Comparison of ENCODE assay signal across 9 mouse cellular contexts in the genomic region with DNA sequence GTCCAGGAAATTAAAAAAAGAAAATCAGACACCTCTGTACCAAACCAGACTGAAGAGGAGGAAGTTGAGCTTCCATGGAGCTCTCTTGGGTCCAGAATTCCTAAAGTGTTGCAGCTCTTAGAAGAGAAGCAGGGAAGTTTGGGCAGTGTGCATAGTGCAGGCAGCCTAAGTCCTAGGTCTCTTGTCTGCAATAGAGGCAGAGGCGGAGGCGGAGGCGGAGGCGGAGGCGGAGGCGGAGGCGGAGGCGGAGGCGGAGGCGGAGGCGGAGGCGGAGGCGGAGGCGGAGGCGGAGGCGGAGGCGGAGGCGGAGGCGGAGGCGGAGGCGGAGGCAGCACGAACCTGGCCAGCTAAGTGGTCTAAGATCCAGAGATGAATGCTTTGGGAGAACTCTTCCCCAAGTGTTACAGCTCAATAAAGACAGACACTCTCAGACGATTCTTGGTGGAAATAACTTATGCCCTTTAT. TPM values are rescaled to one million over a fixed set of nuclear protein-coding genes. Genes with fewer than 3 reads are reported as not detected.
A peak's percentile ranks its signal among the peaks of the same experiment; 100 is the strongest.
DNase-seq lines count a peak whose midpoint lies in the region; ATAC-seq lines count a peak whose summit lies in the region.
"Had no signal": no experiment of that assay in that cellular context is flagged by ENCODE, and none has a peak within 500 bp of the region (broad histone marks: within the 10 kb centered on the region; RNA-seq: fewer than 3 reads in every experiment).

No protein-coding gene starts in this region.

- no peaks in the 10 kb centered on the region for H3K9me3 ChIP-seq in hindbrain, embryonic 16.5 days (ENCODE audit: control insufficient read depth, low read length)
- H3K9me3 ChIP-seq in liver, embryonic 11.5 days (ENCODE audit: control insufficient read depth, low read length), result no peaks in the 10 kb centered on the region
- no peaks in the 10 kb centered on the region for H3K9me3 ChIP-seq in midbrain, embryonic 16.5 days (replicated peaks; ENCODE audit: control insufficient read depth, low read length, poor library complexity, severe bottlenecking)

- 2% methylated on average over 12 of the region's 23 CpGs for WGBS in hindbrain, embryonic 16.5 days
- 0% methylated on average over 9 of the region's 23 CpGs for WGBS in liver, embryonic 11.5 days
- WGBS in midbrain, embryonic 16.5 days, result 0% methylated on average over 8 of the region's 23 CpGs

- H3K9ac ChIP-seq in hindbrain, embryonic 16.5 days (ENCODE audit: low read depth, low read length), result no peak overlapping the region
- H3K9ac ChIP-seq in liver, embryonic 11.5 days (ENCODE audit: low read depth, low read length), result no peak overlapping the region
- H3K9ac ChIP-seq in midbrain, embryonic 16.5 days (ENCODE audit: low read depth, low read length), result no peak overlapping the region

- peak; percentile 78 for ATAC-seq in hindbrain, embryonic 16.5 days
- ATAC-seq in liver, embryonic 11.5 days (replicated peaks; ENCODE audit: low FRiP score), result no peak
- peak; percentile 86 for ATAC-seq in midbrain, embryonic 16.5 days

- no peaks in the 10 kb centered on the region for H3K36me3 ChIP-seq in hindbrain, embryonic 16.5 days (ENCODE audit: control insufficient read depth, insufficient read depth, low read length)
- H3K36me3 ChIP-seq in liver, embryonic 11.5 days (ENCODE audit: control insufficient read depth, insufficient read depth, low read length), result no peaks in the 10 kb centered on the region
- no peaks in the 10 kb centered on the region for H3K36me3 ChIP-seq in midbrain, embryonic 16.5 days (ENCODE audit: control insufficient read depth, insufficient read depth, low read length)

- no peak overlapping the region for H3K27ac ChIP-seq in hindbrain, embryonic 16.5 days (ENCODE audit: low read depth, low read length)
- no peak overlapping the region for H3K27ac ChIP-seq in liver, embryonic 11.5 days (ENCODE audit: low read depth, low read length)
- no peak overlapping the region for H3K27ac ChIP-seq in midbrain, embryonic 16.5 days (ENCODE audit: low read length)
- H3K27ac ChIP-seq: left cerebral cortex, adult 2 months had no signal

- peaks cover 4% of the 10 kb centered on the region; the same call in 1 of the 2 replicates for H3K4me1 ChIP-seq in hindbrain, embryonic 16.5 days (ENCODE audit: control insufficient read depth, insufficient read depth, low read depth, low read length)
- H3K4me1 ChIP-seq in liver, embryonic 11.5 days (replicated peaks; ENCODE audit: control insufficient read depth, insufficient read depth, low read length), result peaks cover 8% of the 10 kb centered on the region; the same call in 1 of the 2 replicates
- H3K4me1 ChIP-seq in midbrain, embryonic 16.5 days (ENCODE audit: control insufficient read depth, insufficient read depth, low read length), result 0 out of 2 replicates have a peak, but pooled peaks cover 4% of the 10 kb centered on the region

- peak overlapping the region; percentile 43 for H3K4me2 ChIP-seq in hindbrain, embryonic 16.5 days (ENCODE audit: low read length)
- peak overlapping the region; percentile 45 for H3K4me2 ChIP-seq in liver, embryonic 11.5 days
- H3K4me2 ChIP-seq in midbrain, embryonic 16.5 days (ENCODE audit: low read length), result peak overlapping the region; percentile 45

- no peak overlapping the region for H3K4me3 ChIP-seq in hindbrain, embryonic 16.5 days (ENCODE audit: low read length)
- H3K4me3 ChIP-seq in liver, embryonic 11.5 days (ENCODE audit: low read depth, low read length), result no peak overlapping the region
- no peak overlapping the region for H3K4me3 ChIP-seq in midbrain, embryonic 16.5 days (ENCODE audit: low read depth, low read length)
- H3K4me3 ChIP-seq: left cerebral cortex, adult 2 months had no signal

- peak; percentile 17 for DNase-seq in layer of hippocampus, adult 9-11 months
- no peak for DNase-seq in layer of hippocampus, adult 8-10 months (ENCODE audit: low spot score in 2 of 2)
- DNase-seq in adrenal gland, postnatal 14 days, result peak; percentile 83
- peak; percentile 44 for DNase-seq in gastrocnemius, postnatal 10 days
- no peak for DNase-seq in liver, embryonic 11.5 days (ENCODE audit: low spot score)
- DNase-seq in c-Kit-positive CD71-positive TER-119-positive erythroid progenitor cells, embryonic 14.5 days (ENCODE audit: low spot score), result no peak

- H3K27me3 ChIP-seq in hindbrain, embryonic 16.5 days (replicated peaks; ENCODE audit: control insufficient read depth, insufficient read depth, low read length), result no peaks in the 10 kb centered on the region
- peaks cover 6% of the 10 kb centered on the region; the same call in 1 of the 2 replicates for H3K27me3 ChIP-seq in liver, embryonic 11.5 days (replicated peaks; ENCODE audit: control insufficient read depth, insufficient read depth, low read length)
- no peaks in the 10 kb centered on the region for H3K27me3 ChIP-seq in midbrain, embryonic 16.5 days (ENCODE audit: control insufficient read depth, insufficient read depth, low read depth, low read length)

RNA-seq across cellular contexts. Expression of a gene that starts 12.7 kb away (rescaled TPM):
- 1 to 10 TPM; 6.5 to 8.2 (median 6.7) TPM for total RNA-seq in layer of hippocampus, adult 8-10 months (2022)
- total RNA-seq in adrenal gland, postnatal 14 days (2021), result 17.2 and 20.7 TPM in 2 replicates
- total RNA-seq in gastrocnemius, postnatal 10 days (2021), result 10 to 100 TPM in 1 of 2 experiments, 1 to 10 TPM in 1; 8.0 to 14.2 TPM
- 1.6 and 2.8 TPM in 2 replicates for polyA plus RNA-seq in hindbrain, embryonic 16.5 days (2015; fragmentation: Nextera tagmentation; extraction: Ambion mirVana)
- polyA plus RNA-seq in liver, embryonic 11.5 days (2014; fragmentation: Nextera tagmentation; extraction: Ambion mirVana), result 3.0 and 4.4 TPM in 2 replicates
- 1.4 and 1.9 TPM in 2 replicates for polyA plus RNA-seq in midbrain, embryonic 16.5 days (2015; fragmentation: Nextera tagmentation; extraction: Ambion mirVana)

RNA-seq across cellular contexts. Expression of a gene that starts 24.1 kb away (rescaled TPM):
- total RNA-seq in layer of hippocampus, adult 8-10 months (2022), result under 1 TPM; 0.12 to 0.61 (median 0.25) TPM
- total RNA-seq in adrenal gland, postnatal 14 days (2021), result 8.1 and 8.9 TPM in 2 replicates
- 1 to 10 TPM; 3.7 to 4.5 TPM for total RNA-seq in gastrocnemius, postnatal 10 days (2021)
- 5.4 and 6.5 TPM in 2 replicates for polyA plus RNA-seq in hindbrain, embryonic 16.5 days (2015; fragmentation: Nextera tagmentation; extraction: Ambion mirVana)
- polyA plus RNA-seq in liver, embryonic 11.5 days (2014; fragmentation: Nextera tagmentation; extraction: Ambion mirVana), result 16.0 and 16.7 TPM in 2 replicates
- polyA plus RNA-seq in midbrain, embryonic 16.5 days (2015; fragmentation: Nextera tagmentation; extraction: Ambion mirVana), result 2.8 and 4.1 TPM in 2 replicates

Comparison
In these comparisons a context has a peak if more than half of its experiments do, and no peak if none do; other contexts are left out.
1. DNase-seq: peak in layer of hippocampus, adult 9-11 months (single experiment), adrenal gland, postnatal 14 days (single experiment) and gastrocnemius, postnatal 10 days (single experiment); none in layer of hippocampus, adult 8-10 months (0 of 2), liver, embryonic 11.5 days (single experiment) and c-Kit-positive CD71-positive TER-119-positive erythroid progenitor cells, embryonic 14.5 days (single experiment).
2. Peak in every context shown above with its lines, with median percentiles within 50 percentile points of each other: H3K4me2 ChIP-seq.